Mouse (Mus musculus): ENCODE data around the gene Prkn. TPM values are rescaled to one million over a fixed set of nuclear protein-coding genes. Genes with fewer than 3 reads are reported as not detected.
"Not testable (repeated sequence)": the region's sequence is repeated elsewhere in the genome, so short reads cannot be mapped to it uniquely, and the experiment has no call there.

The Prkn gene
- polyA plus RNA-seq, 1 experiment from 2014 or later: 1.5 TPM

- Histone ChIP-seq H3K9ac (no peak overlapping the region), H3K4me2 (no peak overlapping the region), H3K4me3 (replicated peaks) (no peak overlapping the region), H3K36me3 (replicated peaks) (no peaks in the 10 kb centered on the region), H3K9me3 (no peaks in the 10 kb centered on the region), H3K27me3 (no peaks in the 10 kb centered on the region; the same call in 1 of the 2 replicates), H3K27ac (no peak overlapping the region), H3K4me1 (peaks cover 13% of the 10 kb centered on the region)
- WGBS: 77% methylated on average over 14 of the region's 14 CpGs
- 0 out of 2 replicates have a peak, but pooled peaks have one; percentile 23 for ATAC-seq (ENCODE audit: low FRiP score)
These were observed 1148.1 kb downstream of the Prkn start for GRCm38 (mm10) chr17:11988110-11988837.

DNA sequence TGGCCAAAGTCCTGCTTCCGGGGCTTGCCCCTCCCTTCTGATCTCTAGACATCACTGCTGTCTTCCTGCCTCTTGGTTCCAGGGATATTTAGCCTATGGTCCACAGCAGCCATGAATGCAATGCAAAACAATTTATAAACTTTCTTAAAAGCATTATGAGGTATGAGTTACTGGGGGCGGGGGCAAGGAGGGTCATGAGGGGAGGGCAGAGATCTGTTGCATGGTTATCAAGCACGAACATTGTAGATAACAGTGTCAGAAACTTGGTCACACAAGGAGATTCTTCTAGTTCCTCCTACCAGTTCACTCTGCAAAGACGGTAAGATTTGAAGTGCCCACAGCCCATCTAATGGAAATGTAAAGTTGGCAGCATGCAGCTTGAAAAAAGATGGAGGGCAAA is 1149.1 kb downstream of the Prkn start:
- Histone ChIP-seq H3K4me1 (peaks cover 16% of the 10 kb centered on the region), H3K4me2 (no peak overlapping the region), H3K9me3 (no peaks in the 10 kb centered on the region), H3K9ac (no peak overlapping the region), H3K27me3 (no peaks in the 10 kb centered on the region; the same call in 1 of the 2 replicates), H3K36me3 (replicated peaks) (no peaks in the 10 kb centered on the region), H3K4me3 (replicated peaks) (no peak overlapping the region), H3K27ac (no peak overlapping the region)
- WGBS: 91% methylated on average over 4 of the region's 4 CpGs
- no peak for ATAC-seq (ENCODE audit: low FRiP score)

DNA sequence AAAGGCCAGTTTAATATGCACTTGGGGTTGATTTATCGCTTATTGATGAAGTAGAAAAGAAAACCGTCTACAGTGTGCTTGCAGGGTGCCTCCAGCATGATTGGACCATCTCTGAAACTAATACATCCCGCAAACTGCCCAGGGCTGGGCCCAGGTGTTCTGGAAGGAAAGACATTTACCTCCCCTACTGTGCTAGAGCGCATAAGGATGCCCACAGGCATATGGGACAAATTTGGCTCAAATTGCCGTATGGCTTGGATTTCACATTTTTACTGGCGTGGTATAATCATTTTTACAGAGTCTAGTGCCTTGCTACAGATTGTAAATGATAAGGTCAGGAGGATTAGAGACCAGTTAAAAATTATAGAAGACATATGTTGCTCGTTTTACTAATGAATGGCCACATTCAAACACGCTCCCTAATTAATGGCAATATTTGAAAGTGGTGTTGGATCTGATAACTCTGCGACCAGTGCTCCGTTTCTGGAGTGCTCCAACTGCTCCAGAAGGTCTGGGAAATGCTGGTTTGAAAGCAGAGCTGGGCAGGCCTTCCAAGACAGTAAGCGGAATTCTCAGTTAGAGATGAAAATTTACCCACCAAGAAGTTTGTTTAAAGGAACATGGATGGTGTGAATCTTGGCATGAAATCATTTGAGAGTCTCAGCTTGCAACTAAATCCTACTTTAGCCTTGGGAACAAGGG is 1150.4 kb downstream of the Prkn start:
- Histone ChIP-seq H3K27ac (no peak overlapping the region), H3K36me3 (replicated peaks) (no peaks in the 10 kb centered on the region), H3K9me3 (no peaks in the 10 kb centered on the region), H3K27me3 (no peaks in the 10 kb centered on the region; the same call in 1 of the 2 replicates), H3K4me1 (peaks cover 16% of the 10 kb centered on the region), H3K4me3 (replicated peaks) (no peak overlapping the region), H3K9ac (no peak overlapping the region), H3K4me2 (no peak overlapping the region)
- 73% methylated on average over 11 of the region's 11 CpGs for WGBS
- no peak for ATAC-seq (ENCODE audit: low FRiP score)

GRCm38 (mm10) chr17:11993249-11993648 is 1153.1 kb downstream of the Prkn start:
- Histone ChIP-seq H3K9ac (no peak overlapping the region), H3K4me1 (peaks cover 16% of the 10 kb centered on the region), H3K9me3 (no peaks in the 10 kb centered on the region), H3K36me3 (replicated peaks) (no peaks in the 10 kb centered on the region), H3K4me3 (replicated peaks) (no peak overlapping the region), H3K4me2 (no peak overlapping the region), H3K27me3 (no peaks in the 10 kb centered on the region; the same call in 1 of the 2 replicates), H3K27ac (no peak overlapping the region)
- no peak for ATAC-seq (ENCODE audit: low FRiP score)
- WGBS: 30% methylated on average over 8 of the region's 8 CpGs

DNA sequence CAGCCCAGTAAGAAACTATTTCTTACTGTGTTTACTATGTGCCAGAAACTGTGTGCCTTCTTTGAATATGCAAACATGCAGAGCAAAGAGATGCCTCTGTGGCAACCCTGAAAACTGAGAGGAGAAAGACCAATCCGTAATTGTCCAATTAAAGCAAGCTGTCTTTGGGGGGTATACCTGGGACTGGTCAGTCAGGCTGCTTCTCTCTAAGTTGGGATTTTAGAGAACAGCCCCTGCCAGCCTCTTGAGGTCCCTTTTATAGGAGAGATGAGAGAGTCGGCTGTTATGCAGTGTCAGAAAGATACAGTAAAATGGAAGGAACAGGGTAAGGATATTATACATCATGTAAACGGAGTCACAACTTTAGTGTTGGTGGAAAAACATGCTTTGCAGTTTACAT is 1154.1 kb downstream of the Prkn start:
- no peak for ATAC-seq (ENCODE audit: low FRiP score)
- no peak overlapping the region for H3K4me3 ChIP-seq (replicated peaks)
- no peaks in the 10 kb centered on the region; the same call in 1 of the 2 replicates for H3K27me3 ChIP-seq
- 95% methylated on average over 3 of the region's 3 CpGs for WGBS
- peaks cover 16% of the 10 kb centered on the region; the same call in 1 of the 2 replicates for H3K4me1 ChIP-seq
- no peak overlapping the region for H3K9ac ChIP-seq
- H3K27ac ChIP-seq: no peak overlapping the region
- H3K4me2 ChIP-seq: no peak overlapping the region
- H3K9me3 ChIP-seq: no peaks in the 10 kb centered on the region
- no peaks in the 10 kb centered on the region for H3K36me3 ChIP-seq (replicated peaks)

- not testable (repeated sequence) for H3K9me3 ChIP-seq; ATAC-seq (ENCODE audit: low FRiP score); H3K27me3 ChIP-seq; H3K4me2 ChIP-seq; H3K4me3 ChIP-seq (replicated peaks); H3K9ac ChIP-seq; H3K36me3 ChIP-seq (replicated peaks); H3K27ac ChIP-seq
- 85% methylated on average over 3 of the region's 3 CpGs for WGBS
- peaks cover 16% of the 10 kb centered on the region; the same call in 1 of the 2 replicates for H3K4me1 ChIP-seq
These were observed 1154.6 kb downstream of the Prkn start for GRCm38 (mm10) chr17:11994754-11995153.

GRCm38 (mm10) chr17:11995522-11995921 is 1155.3 kb downstream of the Prkn start:
- no peak overlapping the region for H3K4me2 ChIP-seq
- H3K9ac ChIP-seq: no peak overlapping the region
- no peak for ATAC-seq (ENCODE audit: low FRiP score)
- H3K27ac ChIP-seq: no peak overlapping the region
- no peaks in the 10 kb centered on the region; the same call in 1 of the 2 replicates for H3K27me3 ChIP-seq
- H3K36me3 ChIP-seq (replicated peaks): no peaks in the 10 kb centered on the region
- H3K9me3 ChIP-seq: no peaks in the 10 kb centered on the region
- peaks cover 16% of the 10 kb centered on the region; the same call in 1 of the 2 replicates for H3K4me1 ChIP-seq
- H3K4me3 ChIP-seq (replicated peaks): no peak overlapping the region
- 87% methylated on average over 3 of the region's 3 CpGs for WGBS

DNA sequence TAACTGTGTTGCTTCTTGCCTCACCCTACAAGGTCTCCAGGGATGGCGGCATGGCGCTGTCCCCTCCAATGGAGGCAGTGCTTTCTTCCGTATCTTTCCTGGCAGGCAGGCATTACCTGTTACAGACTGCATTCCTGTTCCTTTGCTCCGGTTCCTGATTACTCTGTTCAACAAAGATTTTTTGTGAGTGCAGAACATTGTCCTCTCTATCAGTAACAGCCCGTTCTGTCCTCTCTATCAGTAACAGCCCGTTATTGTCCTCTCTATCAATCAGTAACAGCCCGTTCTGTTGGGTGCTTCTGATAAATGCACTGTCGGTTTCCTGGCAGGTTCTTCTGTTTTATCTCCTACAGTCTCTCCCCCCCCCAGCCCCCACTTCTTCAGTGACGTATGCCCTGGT is 1156.1 kb downstream of the Prkn start:
- no peak overlapping the region for H3K4me2 ChIP-seq
- no peak overlapping the region for H3K9ac ChIP-seq
- no peak for ATAC-seq (ENCODE audit: low FRiP score)
- no peaks in the 10 kb centered on the region; the same call in 1 of the 2 replicates for H3K27me3 ChIP-seq
- no peak overlapping the region for H3K4me3 ChIP-seq (replicated peaks)
- no peaks in the 10 kb centered on the region for H3K36me3 ChIP-seq (replicated peaks)
- no peaks in the 10 kb centered on the region for H3K9me3 ChIP-seq
- WGBS: 80% methylated on average over 9 of the region's 9 CpGs
- peaks cover 9% of the 10 kb centered on the region; the same call in 1 of the 2 replicates for H3K4me1 ChIP-seq
- no peak overlapping the region for H3K27ac ChIP-seq

- H3K4me3 ChIP-seq (replicated peaks): no peak overlapping the region
- no peak overlapping the region for H3K27ac ChIP-seq
- 76% methylated on average over 9 of the region's 9 CpGs for WGBS
- H3K36me3 ChIP-seq (replicated peaks): no peaks in the 10 kb centered on the region
- H3K4me2 ChIP-seq: no peak overlapping the region
- H3K9ac ChIP-seq: no peak overlapping the region
- no peaks in the 10 kb centered on the region for H3K9me3 ChIP-seq
- no peaks in the 10 kb centered on the region for H3K4me1 ChIP-seq
- ATAC-seq (ENCODE audit: low FRiP score): no peak
- H3K27me3 ChIP-seq: no peaks in the 10 kb centered on the region
These were observed 1160.1 kb downstream of the Prkn start for GRCm38 (mm10) chr17:12000285-12000684.

- no peaks in the 10 kb centered on the region for H3K4me1 ChIP-seq
- 58% methylated on average over 3 of the region's 3 CpGs for WGBS
- no peaks in the 10 kb centered on the region for H3K27me3 ChIP-seq
- H3K4me2 ChIP-seq: no peak overlapping the region
- H3K27ac ChIP-seq: no peak overlapping the region
- no peaks in the 10 kb centered on the region for H3K9me3 ChIP-seq
- no peak overlapping the region for H3K4me3 ChIP-seq (replicated peaks)
- H3K9ac ChIP-seq: no peak overlapping the region
- H3K36me3 ChIP-seq (replicated peaks): no peaks in the 10 kb centered on the region
- ATAC-seq (ENCODE audit: low FRiP score): no peak
These were observed 1181.1 kb downstream of the Prkn start for GRCm38 (mm10) chr17:12021326-12021725.

DNA sequence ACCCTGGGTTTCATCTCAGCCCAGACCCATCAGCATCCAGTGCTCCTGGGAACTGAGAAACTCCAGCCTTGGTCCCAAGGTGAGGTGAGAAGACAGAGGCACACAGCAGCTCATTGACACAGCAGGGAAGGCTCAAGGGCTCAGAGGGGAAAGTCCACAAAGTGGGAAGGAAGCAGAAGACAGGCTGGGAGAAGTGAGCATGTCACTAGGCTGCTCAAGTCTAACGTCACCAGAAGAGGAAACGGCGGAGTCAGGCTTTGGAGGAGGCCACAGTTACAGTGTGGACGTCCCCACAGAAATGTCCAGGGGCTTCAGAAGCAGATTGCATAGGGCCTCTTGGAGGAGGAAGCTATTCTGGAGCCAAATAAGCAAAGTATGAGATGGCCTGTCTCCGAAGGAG is 1189.2 kb downstream of the Prkn start:
- Histone ChIP-seq H3K36me3 (replicated peaks) (no peaks in the 10 kb centered on the region), H3K9ac (no peak overlapping the region), H3K4me1 (peaks cover 26% of the 10 kb centered on the region), H3K9me3 (no peaks in the 10 kb centered on the region), H3K27ac (no peak overlapping the region), H3K27me3 (peaks cover 18% of the 10 kb centered on the region), H3K4me3 (replicated peaks) (no peak overlapping the region), H3K4me2 (no peak overlapping the region)
- ATAC-seq (ENCODE audit: low FRiP score): no peak
- 84% methylated on average over 5 of the region's 5 CpGs for WGBS

- Histone ChIP-seq H3K36me3 (replicated peaks) (no peaks in the 10 kb centered on the region), H3K9me3 (no peaks in the 10 kb centered on the region), H3K27ac (no peak overlapping the region), H3K4me3 (replicated peaks) (no peak overlapping the region), H3K4me1 (peaks cover 26% of the 10 kb centered on the region), H3K9ac (no peak overlapping the region), H3K4me2 (peak overlapping the region; percentile 29), H3K27me3 (peaks cover 18% of the 10 kb centered on the region)
- 10% methylated on average over 14 of the region's 14 CpGs for WGBS
- ATAC-seq (ENCODE audit: low FRiP score): no peak
These were observed 1189.8 kb downstream of the Prkn start for GRCm38 (mm10) chr17:12029921-12030461.
